Mouse (Mus musculus): ENCODE measurements around the gene Alox5ap. TPM values are rescaled to one million over a fixed set of nuclear protein-coding genes. Genes with fewer than 3 reads are reported as not detected.

The Alox5ap gene
- total and polyA plus RNA-seq, 3 experiments = 19.9 to 25.5 (median 21.1) TPM

- 67% methylated on average over 10 of the region's 10 CpGs for WGBS
- intact Hi-C loops (cut with DNase I) = no loop called here
Observed at GRCm38 (mm10) chr5:149331407-149332143, 67.0 kb downstream of the Alox5ap start.

GRCm38 (mm10) chr5:149332787-149333186 lies 68.2 kb downstream of the Alox5ap start:
- Histone ChIP-seq H3K36me3 (ENCODE audit: control insufficient read depth, insufficient read depth, low read length) (no peaks in the 10 kb centered on the region), H3K9ac (ENCODE audit: low read depth, low read length) (no peak overlapping the region), H3K27ac (no peak overlapping the region), H3K79me2 (replicated peaks; ENCODE audit: control insufficient read depth, insufficient read depth, low read length) (no peaks in the 10 kb centered on the region), H3K4me1 (ENCODE audit: control insufficient read depth, insufficient read depth, low read length) (no peaks in the 10 kb centered on the region; the same call in 1 of the 2 replicates), H3K4me3 (no peak overlapping the region), H3K27me3 (ENCODE audit: control insufficient read depth, insufficient read depth, low read length) (no peaks in the 10 kb centered on the region)
- DNase-seq = no peak
- TF ChIP-seq CTCF (IDR thresholded peaks at IDR 0.05) (no peak), POLR2A (IDR thresholded peaks at IDR 0.05; ENCODE audit: insufficient read depth, low read depth, low read length) (no peak), EP300 (IDR thresholded peaks at IDR 0.05; ENCODE audit: insufficient read depth, low read depth, low read length) (no peak)
- intact Hi-C loops (cut with DNase I) = no loop called here
- WGBS = 96% methylated on average over 4 of the region's 4 CpGs

More at GRCm38 (mm10) chr5:149331407-149332143, 67.0 kb downstream of the Alox5ap start:
- TF ChIP-seq CTCF (IDR thresholded peaks at IDR 0.05) (no peak), POLR2A (IDR thresholded peaks at IDR 0.05; ENCODE audit: insufficient read depth, low read depth, low read length) (no peak), EP300 (IDR thresholded peaks at IDR 0.05; ENCODE audit: insufficient read depth, low read depth, low read length) (no peak)
- no peaks in the 10 kb centered on the region for H3K36me3 ChIP-seq (ENCODE audit: control insufficient read depth, insufficient read depth, low read length)
- no peaks in the 10 kb centered on the region; the same call in 1 of the 2 replicates for H3K4me1 ChIP-seq (ENCODE audit: control insufficient read depth, insufficient read depth, low read length)
- no peaks in the 10 kb centered on the region for H3K27me3 ChIP-seq (ENCODE audit: control insufficient read depth, insufficient read depth, low read length)
- no peak overlapping the region for H3K4me3 ChIP-seq
- DNase-seq = no peak
- no peaks in the 10 kb centered on the region for H3K79me2 ChIP-seq (replicated peaks; ENCODE audit: control insufficient read depth, insufficient read depth, low read length)
- no peak overlapping the region for H3K9ac ChIP-seq (ENCODE audit: low read depth, low read length)
- H3K27ac ChIP-seq = no peak overlapping the region

GRCm38 (mm10) chr5:149333941-149334698 lies 69.6 kb downstream of the Alox5ap start:
- no peak for TF ChIP-seq EP300 (IDR thresholded peaks at IDR 0.05; ENCODE audit: insufficient read depth, low read depth, low read length)
- no peak for TF ChIP-seq CTCF (IDR thresholded peaks at IDR 0.05)
- TF ChIP-seq POLR2A (IDR thresholded peaks at IDR 0.05; ENCODE audit: insufficient read depth, low read depth, low read length) = no peak
- Histone ChIP-seq H3K27me3 (ENCODE audit: control insufficient read depth, insufficient read depth, low read length) (no peaks in the 10 kb centered on the region), H3K9ac (ENCODE audit: low read depth, low read length) (no peak overlapping the region), H3K4me3 (no peak overlapping the region), H3K4me1 (ENCODE audit: control insufficient read depth, insufficient read depth, low read length) (no peaks in the 10 kb centered on the region; the same call in 1 of the 2 replicates), H3K27ac (no peak overlapping the region), H3K36me3 (ENCODE audit: control insufficient read depth, insufficient read depth, low read length) (no peaks in the 10 kb centered on the region), H3K79me2 (replicated peaks; ENCODE audit: control insufficient read depth, insufficient read depth, low read length) (no peaks in the 10 kb centered on the region)
- no peak for DNase-seq
- 70% methylated on average over 8 of the region's 8 CpGs for WGBS
- intact Hi-C loops (cut with DNase I) = no loop called here

GRCm38 (mm10) chr5:149335009-149335408 lies 70.4 kb downstream of the Alox5ap start:
- WGBS = 72% methylated on average over 12 of the region's 12 CpGs

GRCm38 (mm10) chr5:149335563-149336238 lies 71.1 kb downstream of the Alox5ap start:
- Histone ChIP-seq H3K9ac (ENCODE audit: low read depth, low read length) (no peak overlapping the region), H3K4me3 (no peak overlapping the region), H3K4me1 (ENCODE audit: control insufficient read depth, insufficient read depth, low read length) (no peaks in the 10 kb centered on the region; the same call in 1 of the 2 replicates), H3K36me3 (ENCODE audit: control insufficient read depth, insufficient read depth, low read length) (no peaks in the 10 kb centered on the region), H3K27me3 (ENCODE audit: control insufficient read depth, insufficient read depth, low read length) (no peaks in the 10 kb centered on the region), H3K27ac (no peak overlapping the region), H3K79me2 (replicated peaks; ENCODE audit: control insufficient read depth, insufficient read depth, low read length) (no peaks in the 10 kb centered on the region)
- peak; percentile 80 to 89 for DNase-seq
- TF ChIP-seq EP300 (IDR thresholded peaks at IDR 0.05; ENCODE audit: insufficient read depth, low read depth, low read length) = peak; percentile 81; the same call in 1 of the 2 replicates
- TF ChIP-seq CTCF (IDR thresholded peaks at IDR 0.05) = no peak; the same call in 1 of the 2 replicates
- intact Hi-C loops (cut with DNase I) = loop anchor here (2.0 to 5.0 kb wide), 4 partner anchors 63 to 523 kb away; no protein-coding TSS in a partner anchor
- WGBS = 50% methylated on average over 21 of the region's 21 CpGs

More at GRCm38 (mm10) chr5:149335009-149335408, 70.4 kb downstream of the Alox5ap start:
- no peak for DNase-seq
- H3K27me3 ChIP-seq (ENCODE audit: control insufficient read depth, insufficient read depth, low read length) = no peaks in the 10 kb centered on the region
- intact Hi-C loops (cut with DNase I) = loop anchor here (5.0 kb wide), 1 partner anchor 63 kb away; no protein-coding TSS in a partner anchor
- no peak overlapping the region for H3K9ac ChIP-seq (ENCODE audit: low read depth, low read length)
- no peaks in the 10 kb centered on the region for H3K36me3 ChIP-seq (ENCODE audit: control insufficient read depth, insufficient read depth, low read length)
- no peaks in the 10 kb centered on the region for H3K79me2 ChIP-seq (replicated peaks; ENCODE audit: control insufficient read depth, insufficient read depth, low read length)
- no peak overlapping the region for H3K27ac ChIP-seq
- no peak for TF ChIP-seq CTCF (IDR thresholded peaks at IDR 0.05)
- no peak overlapping the region for H3K4me3 ChIP-seq
- no peaks in the 10 kb centered on the region; the same call in 1 of the 2 replicates for H3K4me1 ChIP-seq (ENCODE audit: control insufficient read depth, insufficient read depth, low read length)
